Mouse (Mus musculus): Measurements from ENCODE around the gene Hhatl. TPM values are rescaled to one million over a fixed set of nuclear protein-coding genes. Genes with fewer than 3 reads are reported as not detected.
A peak's percentile ranks its signal among the peaks of the same experiment; 100 is the strongest.

The Hhatl gene
- polyA plus RNA-seq (2014; fragmentation: Nextera tagmentation; extraction: Ambion mirVana): 17.8 and 18.6 TPM in 2 replicates

DNA sequence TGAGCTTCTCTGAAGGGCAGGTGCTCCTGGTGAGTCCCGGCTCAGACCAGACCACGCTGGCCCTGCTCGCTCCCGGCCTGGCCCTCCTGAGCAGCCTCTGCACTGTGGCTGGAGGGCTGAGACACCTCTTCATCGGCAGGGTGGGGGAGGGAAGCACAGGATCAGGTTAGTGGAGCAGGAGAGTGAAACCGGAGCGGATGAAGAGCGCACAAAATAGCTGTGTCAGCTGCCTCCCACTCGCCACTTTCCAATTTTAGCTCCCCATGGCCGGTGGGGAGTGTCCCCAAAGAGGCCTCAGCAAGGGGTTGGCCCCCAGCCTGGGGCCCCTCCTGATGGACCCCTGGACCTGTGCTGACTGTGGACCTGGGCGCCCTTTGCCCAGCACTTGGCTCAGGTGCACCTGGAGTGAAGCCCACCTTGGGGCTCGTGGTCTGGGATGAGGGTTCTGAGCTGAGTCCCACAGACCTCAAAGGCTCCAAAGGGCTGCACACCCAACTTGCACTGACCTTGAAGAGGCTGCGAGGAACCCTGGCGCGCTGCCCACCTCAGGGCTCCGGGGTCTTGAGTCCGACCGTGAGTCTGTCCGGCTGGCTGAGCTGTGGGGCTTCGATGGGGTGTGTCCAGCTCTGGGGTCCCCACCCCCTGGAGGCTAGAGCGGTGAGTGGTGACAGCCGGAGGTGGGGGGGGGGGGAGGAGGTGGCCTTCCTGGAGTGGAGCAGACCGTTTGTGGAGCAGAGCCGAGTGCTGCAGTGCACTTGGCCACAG, at the start of gene Hhatl:
Gene Hhatl (minus strand): TSS at position 751 of the 765 bp plus-strand sequence.
- Histone ChIP-seq H3K9ac (ENCODE audit: low read length) (peak within 1 kb of the TSS; percentile 62), H3K4me3 (ENCODE audit: control insufficient read depth in 1 of 2, insufficient read depth in 1 of 2, low read depth in 1 of 2, low read length in 2 of 2) (peak within 1 kb of the TSS; percentile 30), H3K4me1 (ENCODE audit: control insufficient read depth in 2 of 2, insufficient read depth in 2 of 2, low read length in 2 of 2) (peaks cover 29 to 34% of the 10 kb centered on the region in 2 experiments), H3K4me2 (ENCODE audit: low read length) (peak within 1 kb of the TSS; percentile 63), H3K27ac (replicated peaks in 1 of 2; ENCODE audit: control insufficient read depth in 1 of 2, insufficient read depth in 1 of 2, low read depth in 2 of 2, low read length in 2 of 2) (peak within 1 kb of the TSS; percentile 66 to 88), H3K27me3 (ENCODE audit: control insufficient read depth, insufficient read depth, low read length) (peaks cover 9% of the 10 kb centered on the region; the same call in 1 of the 2 replicates), H3K36me3 (ENCODE audit: control insufficient read depth, insufficient read depth, low read length) (peaks cover 3% of the 10 kb centered on the region; the same call in 1 of the 2 replicates), H3K9me3 (ENCODE audit: control insufficient read depth, low read length) (no peaks in the 10 kb centered on the region)
- peak; percentile 52 for ATAC-seq (ENCODE audit: insufficient number of reproducible peaks, insufficient read depth, low FRiP score, low read depth)
- WGBS: 26% methylated on average over 24 of the region's 24 CpGs

DNA sequence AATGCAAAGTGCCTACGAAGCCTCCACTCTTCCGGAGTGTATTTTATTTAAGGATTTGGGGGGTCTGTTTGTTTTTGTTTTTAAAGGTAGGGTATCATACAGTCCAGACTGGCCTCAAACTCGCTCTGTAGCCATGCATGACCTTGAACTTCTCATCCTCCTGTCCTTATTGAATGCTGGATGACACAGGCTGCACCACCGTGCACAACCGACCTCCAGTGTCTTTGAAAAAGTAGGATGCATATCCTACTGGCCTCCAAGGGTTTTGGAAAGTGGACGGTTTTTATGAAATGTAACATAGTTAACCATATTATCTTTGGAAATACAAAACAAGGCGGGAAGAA, 47.3 kb upstream of the Hhatl start:
- Histone ChIP-seq H3K36me3 (ENCODE audit: control insufficient read depth, insufficient read depth, low read length) (no peaks in the 10 kb centered on the region), H3K27me3 (ENCODE audit: control insufficient read depth, insufficient read depth, low read length) (no peaks in the 10 kb centered on the region), H3K4me1 (ENCODE audit: control insufficient read depth in 2 of 2, insufficient read depth in 2 of 2, low read length in 2 of 2) (peaks cover 4 to 5% of the 10 kb centered on the region in 2 experiments; a peak in 3 of 4 replicates), H3K9ac (ENCODE audit: low read length) (peak overlapping the region; percentile 59), H3K4me3 (ENCODE audit: control insufficient read depth in 1 of 2, insufficient read depth in 1 of 2, low read depth in 1 of 2, low read length in 2 of 2) (peak overlapping the region; percentile 51 to 54), H3K4me2 (ENCODE audit: low read length) (peak overlapping the region; percentile 86), H3K27ac (replicated peaks in 1 of 2; ENCODE audit: control insufficient read depth in 1 of 2, insufficient read depth in 1 of 2, low read depth in 2 of 2, low read length in 2 of 2) (no peak overlapping the region), H3K9me3 (ENCODE audit: control insufficient read depth, low read length) (0 out of 2 replicates have a peak, but pooled peaks cover 4% of the 10 kb centered on the region)
- WGBS: 36% methylated on average over 7 of the region's 7 CpGs
- no peak for ATAC-seq (ENCODE audit: insufficient number of reproducible peaks, insufficient read depth, low FRiP score, low read depth)

DNA sequence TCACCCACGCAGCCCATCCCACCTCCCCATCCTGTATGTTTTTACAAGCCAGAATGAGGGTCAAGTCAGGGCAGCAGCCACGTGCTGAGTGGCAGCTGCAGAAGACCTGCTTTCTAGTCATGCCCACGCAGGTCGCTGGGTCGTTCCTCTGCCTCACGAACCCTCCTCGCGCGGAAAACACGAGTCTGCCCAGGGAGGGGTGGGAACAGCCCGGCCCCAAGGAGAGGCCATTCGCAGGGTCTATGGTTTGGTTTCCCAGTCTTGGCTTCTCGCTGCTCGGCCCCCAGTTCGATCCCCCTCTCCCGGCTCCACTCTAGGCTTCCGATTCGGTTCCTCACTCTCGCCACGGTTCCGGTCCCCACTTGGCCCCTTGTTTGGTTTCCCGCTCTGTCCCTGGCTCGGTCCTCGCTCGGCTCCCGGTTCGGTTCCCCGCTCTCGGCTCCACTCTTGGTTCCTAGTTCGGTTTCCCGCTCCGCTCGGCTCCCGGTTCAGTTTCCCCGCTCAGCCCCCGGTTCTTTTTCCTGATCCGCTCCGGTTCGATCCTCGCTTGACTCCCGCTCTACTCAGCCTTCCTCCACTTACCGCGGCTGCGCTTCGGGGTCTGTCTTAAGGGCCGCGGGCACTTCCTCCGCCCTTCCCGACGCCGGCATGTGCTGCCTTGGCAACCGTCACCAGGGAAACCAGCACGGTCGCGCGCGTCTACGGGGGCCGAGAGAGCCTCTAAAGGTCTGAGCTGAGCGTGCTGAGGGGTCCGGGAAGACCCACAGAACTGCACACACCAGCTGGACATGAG, 46.7 kb upstream of the Hhatl start, which contains the start of gene Ccdc13:
Gene Ccdc13 (minus strand): TSS at position 633 of the 793 bp plus-strand sequence.
- Histone ChIP-seq H3K4me2 (ENCODE audit: low read length) (peak within 1 kb of the TSS; percentile 86), H3K27ac (replicated peaks in 1 of 2; ENCODE audit: control insufficient read depth in 1 of 2, insufficient read depth in 1 of 2, low read depth in 2 of 2, low read length in 2 of 2) (no peak within 1 kb of the TSS), H3K36me3 (ENCODE audit: control insufficient read depth, insufficient read depth, low read length) (no peaks in the 10 kb centered on the region), H3K9me3 (ENCODE audit: control insufficient read depth, low read length) (0 out of 2 replicates have a peak, but pooled peaks cover 4% of the 10 kb centered on the region), H3K4me3 (ENCODE audit: control insufficient read depth in 1 of 2, insufficient read depth in 1 of 2, low read depth in 1 of 2, low read length in 2 of 2) (peak within 1 kb of the TSS; percentile 51 to 54), H3K4me1 (ENCODE audit: control insufficient read depth in 2 of 2, insufficient read depth in 2 of 2, low read length in 2 of 2) (peaks cover 4 to 5% of the 10 kb centered on the region in 2 experiments; a peak in 3 of 4 replicates), H3K27me3 (ENCODE audit: control insufficient read depth, insufficient read depth, low read length) (no peaks in the 10 kb centered on the region), H3K9ac (ENCODE audit: low read length) (peak within 1 kb of the TSS; percentile 59)
- 6% methylated on average over 61 of the region's 61 CpGs for WGBS
- peak; percentile 54 for ATAC-seq (ENCODE audit: insufficient number of reproducible peaks, insufficient read depth, low FRiP score, low read depth)

DNA sequence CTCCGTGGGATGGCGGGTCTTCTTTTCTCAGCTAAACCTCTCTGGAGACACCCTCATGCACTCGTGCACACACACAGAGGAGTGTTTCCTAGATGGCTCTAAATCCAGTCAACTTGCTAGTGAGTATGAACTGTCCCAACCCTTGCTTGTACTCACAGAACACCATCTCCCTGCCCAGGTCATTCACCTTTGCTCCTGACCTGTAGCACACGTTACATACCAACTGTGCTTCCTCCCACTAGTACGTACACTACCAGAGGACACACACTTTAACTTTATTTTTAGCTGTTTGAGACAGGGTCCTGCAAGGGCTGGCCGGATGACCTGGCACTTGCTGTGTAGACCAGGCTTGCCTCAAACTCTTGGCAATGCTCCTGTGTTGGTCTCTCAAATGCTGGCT, 45.7 kb upstream of the Hhatl start:
- no peak for ATAC-seq (ENCODE audit: insufficient number of reproducible peaks, insufficient read depth, low FRiP score, low read depth)
- H3K36me3 ChIP-seq (ENCODE audit: control insufficient read depth, insufficient read depth, low read length): no peaks in the 10 kb centered on the region
- H3K27me3 ChIP-seq (ENCODE audit: control insufficient read depth, insufficient read depth, low read length): no peaks in the 10 kb centered on the region
- H3K9ac ChIP-seq (ENCODE audit: low read length): no peak overlapping the region
- WGBS: 87% methylated on average over 6 of the region's 6 CpGs
- no peak overlapping the region for H3K27ac ChIP-seq (replicated peaks in 1 of 2; ENCODE audit: control insufficient read depth in 1 of 2, insufficient read depth in 1 of 2, low read depth in 2 of 2, low read length in 2 of 2)
- no peak overlapping the region for H3K4me3 ChIP-seq (ENCODE audit: control insufficient read depth in 1 of 2, insufficient read depth in 1 of 2, low read depth in 1 of 2, low read length in 2 of 2)
- no peak overlapping the region for H3K4me2 ChIP-seq (ENCODE audit: low read length)
- H3K4me1 ChIP-seq (ENCODE audit: control insufficient read depth in 2 of 2, insufficient read depth in 2 of 2, low read length in 2 of 2): peaks cover 4 to 5% of the 10 kb centered on the region in 2 experiments; a peak in 3 of 4 replicates
- 0 out of 2 replicates have a peak, but pooled peaks cover 4% of the 10 kb centered on the region for H3K9me3 ChIP-seq (ENCODE audit: control insufficient read depth, low read length)

DNA sequence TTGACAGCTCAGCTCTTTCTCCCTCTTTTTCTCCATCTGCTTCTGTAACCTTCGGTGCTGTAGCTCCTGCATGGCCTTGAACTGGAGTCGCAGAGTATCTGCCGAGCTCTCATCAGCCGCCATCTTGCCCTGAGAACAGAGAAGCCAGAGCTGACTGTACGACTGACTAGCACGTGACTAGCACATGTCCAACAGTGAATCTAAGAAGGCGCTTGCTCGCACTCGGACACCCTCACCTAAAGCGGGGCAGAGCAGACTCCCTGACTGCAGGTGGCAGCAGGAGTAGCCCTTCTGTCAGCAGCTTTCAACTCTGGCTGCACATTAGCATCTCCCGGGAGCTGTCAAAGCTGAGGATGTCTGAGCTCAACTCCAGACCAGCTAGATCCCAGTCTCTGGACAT, 41.5 kb upstream of the Hhatl start:
- 69% methylated on average over 11 of the region's 11 CpGs for WGBS
- Histone ChIP-seq H3K27me3 (ENCODE audit: control insufficient read depth, insufficient read depth, low read length) (no peaks in the 10 kb centered on the region), H3K4me1 (ENCODE audit: control insufficient read depth in 2 of 2, insufficient read depth in 2 of 2, low read length in 2 of 2) (peaks cover 0 to under 1% of the 10 kb centered on the region in 2 experiments; a peak in 1 of 4 replicates)

DNA sequence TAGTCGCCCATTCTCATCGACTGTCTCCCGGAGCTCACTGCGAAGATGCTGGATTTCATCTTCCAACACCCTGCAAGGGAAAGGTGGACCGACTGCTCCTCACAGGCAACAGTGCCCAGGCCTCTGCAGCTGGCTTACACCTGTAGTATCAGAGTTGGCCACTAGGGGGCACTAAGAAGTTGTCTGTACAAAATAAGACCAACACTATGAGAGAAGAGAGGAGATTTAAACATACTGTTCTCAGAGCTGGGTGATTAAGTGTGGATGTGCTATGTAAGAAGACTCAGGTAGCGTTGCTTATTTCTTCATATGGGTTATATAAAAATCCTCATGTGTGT, 38.6 kb upstream of the Hhatl start:
- Histone ChIP-seq H3K4me2 (ENCODE audit: low read length) (no peak overlapping the region), H3K4me1 (ENCODE audit: control insufficient read depth in 2 of 2, insufficient read depth in 2 of 2, low read length in 2 of 2) (no peaks in the 10 kb centered on the region), H3K4me3 (ENCODE audit: control insufficient read depth in 1 of 2, insufficient read depth in 1 of 2, low read depth in 1 of 2, low read length in 2 of 2) (no peak overlapping the region), H3K27ac (replicated peaks in 1 of 2; ENCODE audit: control insufficient read depth in 1 of 2, insufficient read depth in 1 of 2, low read depth in 2 of 2, low read length in 2 of 2) (no peak overlapping the region), H3K9ac (ENCODE audit: low read length) (no peak overlapping the region), H3K27me3 (ENCODE audit: control insufficient read depth, insufficient read depth, low read length) (no peaks in the 10 kb centered on the region), H3K36me3 (ENCODE audit: control insufficient read depth, insufficient read depth, low read length) (no peaks in the 10 kb centered on the region), H3K9me3 (ENCODE audit: control insufficient read depth, low read length) (0 out of 2 replicates have a peak, but pooled peaks cover 4% of the 10 kb centered on the region)
- WGBS: 18% methylated on average over 6 of the region's 6 CpGs
- no peak for ATAC-seq (ENCODE audit: insufficient number of reproducible peaks, insufficient read depth, low FRiP score, low read depth)

More for the DNA sequence above, 41.5 kb upstream of the Hhatl start:
- no peak overlapping the region for H3K9ac ChIP-seq (ENCODE audit: low read length)
- 0 out of 2 replicates have a peak, but pooled peaks cover 4% of the 10 kb centered on the region for H3K9me3 ChIP-seq (ENCODE audit: control insufficient read depth, low read length)
- ATAC-seq (ENCODE audit: insufficient number of reproducible peaks, insufficient read depth, low FRiP score, low read depth): no peak
- H3K27ac ChIP-seq (replicated peaks in 1 of 2; ENCODE audit: control insufficient read depth in 1 of 2, insufficient read depth in 1 of 2, low read depth in 2 of 2, low read length in 2 of 2): no peak overlapping the region
- H3K4me3 ChIP-seq (ENCODE audit: control insufficient read depth in 1 of 2, insufficient read depth in 1 of 2, low read depth in 1 of 2, low read length in 2 of 2): no peak overlapping the region
- no peaks in the 10 kb centered on the region for H3K36me3 ChIP-seq (ENCODE audit: control insufficient read depth, insufficient read depth, low read length)
- no peak overlapping the region for H3K4me2 ChIP-seq (ENCODE audit: low read length)

DNA sequence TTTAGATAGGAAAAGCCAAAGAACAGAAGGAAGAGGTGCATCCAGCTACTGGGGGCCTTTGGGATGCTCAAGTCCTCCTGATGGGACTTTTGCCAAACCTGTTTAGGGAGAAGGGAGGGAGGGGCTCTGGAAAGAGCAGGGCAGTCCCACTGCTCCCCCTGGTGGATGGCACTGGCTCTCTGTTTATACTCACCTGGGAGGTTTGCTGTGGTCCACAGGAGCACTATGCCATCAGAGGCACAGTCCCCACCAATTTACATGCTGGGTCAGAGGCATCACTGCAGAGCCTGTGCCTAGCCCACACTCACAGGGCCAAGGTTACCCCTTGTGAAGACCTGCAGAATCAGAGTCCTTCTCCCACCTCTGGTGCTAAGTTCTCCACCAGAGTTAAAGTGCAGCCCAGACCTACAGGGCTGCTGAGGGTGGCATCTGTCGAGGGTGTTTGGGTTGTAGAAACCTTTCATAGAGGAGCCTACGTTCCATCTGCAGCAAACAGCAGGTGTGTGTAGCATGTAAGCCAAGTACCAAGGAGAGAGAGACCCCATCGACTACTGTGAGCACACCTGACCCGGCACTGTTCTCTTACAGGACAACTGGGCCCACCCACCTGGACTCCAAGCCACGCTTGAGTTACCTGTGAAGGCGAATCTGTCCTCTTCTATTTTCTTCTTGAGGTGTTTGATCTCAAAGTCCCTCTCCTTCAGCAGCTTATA, 38.1 kb upstream of the Hhatl start:
- Histone ChIP-seq H3K27ac (replicated peaks in 1 of 2; ENCODE audit: control insufficient read depth in 1 of 2, insufficient read depth in 1 of 2, low read depth in 2 of 2, low read length in 2 of 2) (no peak overlapping the region), H3K4me3 (ENCODE audit: control insufficient read depth in 1 of 2, insufficient read depth in 1 of 2, low read depth in 1 of 2, low read length in 2 of 2) (no peak overlapping the region), H3K27me3 (ENCODE audit: control insufficient read depth, insufficient read depth, low read length) (no peaks in the 10 kb centered on the region), H3K9ac (ENCODE audit: low read length) (no peak overlapping the region), H3K4me1 (ENCODE audit: control insufficient read depth in 2 of 2, insufficient read depth in 2 of 2, low read length in 2 of 2) (no peaks in the 10 kb centered on the region), H3K4me2 (ENCODE audit: low read length) (no peak overlapping the region), H3K9me3 (ENCODE audit: control insufficient read depth, low read length) (0 out of 2 replicates have a peak, but pooled peaks cover under 1% of the 10 kb centered on the region), H3K36me3 (ENCODE audit: control insufficient read depth, insufficient read depth, low read length) (no peaks in the 10 kb centered on the region)
- no peak for ATAC-seq (ENCODE audit: insufficient number of reproducible peaks, insufficient read depth, low FRiP score, low read depth)
- WGBS: 78% methylated on average over 6 of the region's 6 CpGs

Data from heart, embryonic 14.5 days (tissue).